ENCODE assay signal across 9 mouse cellular contexts in the genomic region with DNA sequence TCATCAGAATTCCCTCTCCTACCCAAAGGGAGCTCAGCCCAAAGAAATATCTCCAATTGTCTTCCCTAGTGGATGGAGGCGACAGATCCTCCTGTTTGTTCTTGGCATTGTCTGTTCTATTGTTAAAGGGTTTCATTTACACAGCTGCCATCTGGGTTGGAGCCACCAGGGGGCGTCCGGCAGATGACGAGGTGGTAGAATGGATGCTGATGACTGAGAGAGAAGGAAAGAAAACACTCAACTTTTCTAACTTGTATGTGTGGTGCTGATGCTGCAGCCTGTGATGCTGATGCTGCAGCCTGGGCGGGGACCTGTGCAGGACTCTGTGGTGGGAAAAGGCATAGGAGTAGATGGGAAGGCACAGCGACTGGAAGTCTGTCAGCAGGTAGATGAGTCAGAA. TPM values are rescaled to one million over a fixed set of nuclear protein-coding genes. Genes with fewer than 3 reads are reported as not detected.
DNase-seq lines count a peak whose midpoint lies in the region; ATAC-seq and TF ChIP-seq lines count a peak whose summit lies in the region.
"Had no signal": no experiment of that assay in that cellular context is flagged by ENCODE, and none has a peak within 500 bp of the region (broad histone marks: within the 10 kb centered on the region; RNA-seq: fewer than 3 reads in every experiment).

No protein-coding gene starts in this region.

- no peak overlapping the region for H3K4me3 ChIP-seq in CH12.LX (replicated peaks in 1 of 3; ENCODE audit: low read depth in 2 of 3, low read length in 2 of 3, poor library complexity in 1 of 3)
- no peak overlapping the region for H3K4me3 ChIP-seq in forebrain, embryonic 11.5 days (ENCODE audit: low read depth, low read length)
- H3K4me3 ChIP-seq in olfactory bulb, adult 2 months (ENCODE audit: insufficient read depth, low read depth, low read length), result no peak overlapping the region
- H3K4me3 ChIP-seq: heart, embryonic 15.5 days had no signal

- H3K79me2 ChIP-seq in CH12.LX (replicated peaks; ENCODE audit: control insufficient read depth, extremely low read depth, insufficient read depth, poor library complexity, severe bottlenecking), result no peaks in the 10 kb centered on the region

- no peaks in the 10 kb centered on the region for H3K4me1 ChIP-seq in CH12.LX (ENCODE audit: control insufficient read depth in 1 of 2, insufficient read depth in 2 of 2)
- peaks cover 3% of the 10 kb centered on the region; the same call in 1 of the 2 replicates for H3K4me1 ChIP-seq in forebrain, embryonic 11.5 days (replicated peaks; ENCODE audit: control insufficient read depth, insufficient read depth, low read length)
- peaks cover 7% of the 10 kb centered on the region for H3K4me1 ChIP-seq in olfactory bulb, adult 2 months (ENCODE audit: control insufficient read depth, insufficient read depth, low read length)
- H3K4me1 ChIP-seq: heart, embryonic 15.5 days had no signal

- H3K9me3 ChIP-seq in CH12.LX (replicated peaks; ENCODE audit: low read length), result peaks cover 2% of the 10 kb centered on the region
- no peaks in the 10 kb centered on the region for H3K9me3 ChIP-seq in forebrain, embryonic 11.5 days (ENCODE audit: control insufficient read depth, low read length)
- H3K9me3 ChIP-seq: heart, embryonic 15.5 days had no signal

- dilution Hi-C loops in CH12.LX (cut with MboI; ENCODE audit: extremely low pct_ligation_motif_present, extremely low pct_unique_long_range_greater_than_20kb, low sequenced_read_pairs), result no loop called here

- no peak for TF ChIP-seq POLR2A in CH12.LX (IDR thresholded peaks at IDR 0.05; ENCODE audit: low read depth, low read length)
- no peak for TF ChIP-seq POLR2A in brain, embryonic 14.5 days (IDR thresholded peaks at IDR 0.05; ENCODE audit: borderline replicate concordance, extremely low read depth, insufficient read depth, insufficient read length, poor library complexity, severe bottlenecking)
- no peak for TF ChIP-seq POLR2A in olfactory bulb, adult 2 months (IDR thresholded peaks at IDR 0.05; ENCODE audit: insufficient read depth, low read depth, low read length)

- DNase-seq in A20 (ENCODE audit: low read depth, low spot score) (peak; percentile 47), CH12.LX (ENCODE audit: extremely low read depth) (peak; percentile 59)
- peak; percentile 74 for DNase-seq in brain, embryonic 14.5 days (ENCODE audit: low read depth)
- DNase-seq in forebrain, embryonic 11.5 days (ENCODE audit: low spot score), result peak; percentile 82
- peak; percentile 79 for DNase-seq in heart, postnatal 4 days
- peak; percentile 47 to 70 for DNase-seq in left cerebral cortex, postnatal 36 days (ENCODE audit: low spot score in 2 of 2)
- peak; percentile 69 for DNase-seq in urinary bladder, postnatal 36 days (ENCODE audit: low spot score in 2 of 2)

- peak; percentile 48 for TF ChIP-seq RAD21 in CH12.LX (IDR thresholded peaks at IDR 0.05; ENCODE audit: low read depth, low read length)

- H3K9ac ChIP-seq in CH12.LX (ENCODE audit: insufficient read depth, low read depth), result no peak overlapping the region
- no peak overlapping the region for H3K9ac ChIP-seq in forebrain, embryonic 11.5 days (ENCODE audit: low read length)
- H3K9ac ChIP-seq: heart, embryonic 15.5 days had no signal

- 26% methylated on average over 6 of the region's 6 CpGs for WGBS in forebrain, embryonic 11.5 days
- 36% methylated on average over 6 of the region's 6 CpGs for WGBS in olfactory bulb, adult 2 months

- TF ChIP-seq EP300 in CH12.LX (IDR thresholded peaks at IDR 0.05; ENCODE audit: low read length), result no peak

- no peak overlapping the region for H3K4me2 ChIP-seq in CH12.LX (ENCODE audit: insufficient read depth, low read depth, poor library complexity, severe bottlenecking)
- no peak overlapping the region for H3K4me2 ChIP-seq in forebrain, embryonic 11.5 days (ENCODE audit: low read depth, low read length, severe bottlenecking)
- H3K4me2 ChIP-seq: heart, embryonic 15.5 days had no signal

- peaks cover 1% of the 10 kb centered on the region for H3K27me3 ChIP-seq in CH12.LX (replicated peaks)
- H3K27me3 ChIP-seq in forebrain, embryonic 11.5 days (ENCODE audit: control insufficient read depth, insufficient read depth, low read length), result no peaks in the 10 kb centered on the region
- H3K27me3 ChIP-seq: heart, embryonic 15.5 days had no signal

- ATAC-seq in forebrain, embryonic 11.5 days (replicated peaks; ENCODE audit: low FRiP score), result peak; percentile 49; the same call in 1 of the 2 replicates

- in situ Hi-C loops in CH12.LX (cut with MboI; ENCODE audit: low pct_ligation_motif_present, low pct_unique_long_range_greater_than_20kb, low sequenced_read_pairs), result loop anchor here (10.0 kb wide), 1 partner anchor 71 kb away; a partner anchor contains a TSS

- intact Hi-C loops in left cerebral cortex, postnatal 36 days (cut with DNase I), result loop anchor here (5.0 kb wide), 1 partner anchor 68 kb away; no protein-coding TSS in a partner anchor

- H3K27ac ChIP-seq in CH12.LX (ENCODE audit: insufficient read depth, low read depth), result no peak overlapping the region
- no peak overlapping the region for H3K27ac ChIP-seq in forebrain, embryonic 11.5 days (ENCODE audit: low read depth, low read length)
- H3K27ac ChIP-seq in olfactory bulb, adult 2 months (ENCODE audit: insufficient read depth, low read depth, low read length), result no peak overlapping the region
- H3K27ac ChIP-seq: heart, embryonic 15.5 days had no signal

- H3K36me3 ChIP-seq in CH12.LX (replicated peaks in 1 of 2; ENCODE audit: control insufficient read depth in 1 of 2, insufficient read depth in 1 of 2, low read length in 1 of 2), result no peaks in the 10 kb centered on the region
- H3K36me3 ChIP-seq in forebrain, embryonic 11.5 days (ENCODE audit: control insufficient read depth, insufficient read depth, low read length), result no peaks in the 10 kb centered on the region
- H3K36me3 ChIP-seq: heart, embryonic 15.5 days had no signal

- peak; percentile 75 to 80 for TF ChIP-seq CTCF in CH12.LX (conservative IDR thresholded peaks at IDR 0.05 in 1 of 2, IDR thresholded peaks at IDR 0.05 in 1 of 2; ENCODE audit: low read depth in 2 of 2, low read length in 2 of 2)
- TF ChIP-seq CTCF in brain, embryonic 14.5 days (IDR thresholded peaks at IDR 0.05; ENCODE audit: borderline replicate concordance, extremely low read depth, insufficient read depth, insufficient read length), result peak; percentile 82
- 0 out of 2 replicates have a peak, but pooled peaks have one; percentile 17 for TF ChIP-seq CTCF in olfactory bulb, adult 2 months (IDR thresholded peaks at IDR 0.05; ENCODE audit: insufficient read depth, low read depth, low read length)

TF ChIP-seq in CH12.LX, 34 proteins besides CTCF, POLR2A, EP300 and RAD21:
- no peak for TF ChIP-seq BHLHE40 (IDR thresholded peaks at IDR 0.05; ENCODE audit: low read depth, low read length)
- TF ChIP-seq SMC3 (IDR thresholded peaks at IDR 0.05; ENCODE audit: low read depth, low read length), result peak; percentile 86
- TF ChIP-seq USF2 (conservative IDR thresholded peaks at IDR 0.05; ENCODE audit: low read depth, low read length), result no peak
- no peak for TF ChIP-seq RCOR1 (conservative IDR thresholded peaks at IDR 0.05; ENCODE audit: low read depth, low read length)
- no peak for TF ChIP-seq JUND (conservative IDR thresholded peaks at IDR 0.05; ENCODE audit: low read depth, low read length)
TF ChIP-seq in CH12.LX: peak in this region for 1.

RNA-seq across cellular contexts. Expression of a gene that starts 14.8 kb away (rescaled TPM):
- not detected in 2 replicates for total RNA-seq in CH12.LX (2012; rRNA removed)
- total RNA-seq in CH12.LX (2014; rRNA removed), result not detected in 2 replicates
- not detected in 2 replicates for polyA plus RNA-seq in CH12.LX (2012; ENCODE audit: insufficient read length, low read depth)
- polyA plus RNA-seq in brain, embryonic 14.5 days (2012; rRNA removed), result 1.4 TPM in 2 replicates
- 1.6 and 1.7 TPM in 2 replicates for polyA plus RNA-seq in forebrain, embryonic 11.5 days (2014; fragmentation: Nextera tagmentation; extraction: Ambion mirVana)
- total RNA-seq in heart, postnatal 4 days (2021), result under 1 TPM in 1 of 2 experiments, not detected in 1; 0.60 TPM
- total RNA-seq in left cerebral cortex, postnatal 36 days (2021), result under 1 TPM; 0.41 to 0.59 TPM
- not detected in 2 replicates for polyA plus RNA-seq in olfactory bulb, adult 2 months (2012; ENCODE audit: insufficient read depth, insufficient read length, low replicate concordance, missing spikeins)

RNA-seq across cellular contexts. Expression of a gene that starts 42.7 kb away (rescaled TPM):
- total RNA-seq in CH12.LX (2012; rRNA removed) (not detected in 2 replicates), CH12.LX (2014; rRNA removed) (not detected in 2 replicates)
- not detected in 2 replicates for polyA plus RNA-seq in CH12.LX (2012; ENCODE audit: insufficient read length, low read depth)
- polyA plus RNA-seq in brain, embryonic 14.5 days (2012; rRNA removed), result 2.0 and 3.5 TPM in 2 replicates
- 1.0 and 1.4 TPM in 2 replicates for polyA plus RNA-seq in forebrain, embryonic 11.5 days (2014; fragmentation: Nextera tagmentation; extraction: Ambion mirVana)
- 10 to 100 TPM; 14.8 to 14.9 TPM for total RNA-seq in heart, postnatal 4 days (2021)
- total RNA-seq in left cerebral cortex, postnatal 36 days (2021), result 10 to 100 TPM; 14.5 to 16.5 TPM
- polyA plus RNA-seq in olfactory bulb, adult 2 months (2012; ENCODE audit: insufficient read depth, insufficient read length, low replicate concordance, missing spikeins), result not detected in 2 replicates

Comparison
In these comparisons a context has a peak if more than half of its experiments do, and no peak if none do; other contexts are left out.
1. CTCF ChIP-seq: peak in every context shown above with its lines; median percentile 82 in brain, embryonic 14.5 days; 78 in CH12.LX; 17 in olfactory bulb, adult 2 months.